Mouse (Mus musculus): ENCODE measurements around the gene Lrrc40. TPM values are rescaled to one million over a fixed set of nuclear protein-coding genes. Genes with fewer than 3 reads are reported as not detected.

The Lrrc40 gene
- polyA plus RNA-seq (2015; fragmentation: Nextera tagmentation; extraction: Ambion mirVana), result 63.0 TPM in 2 replicates

GRCm38 (mm10) chr3:158036329-158036988 lies at the start of gene Lrrc40, which contains the start of gene Srsf11:
Lrrc40 (plus strand) TSS chr3:158036662.
Srsf11 (minus strand) TSS chr3:158036639.
- peak within 1 kb of the TSS; percentile 78 for H3K4me2 ChIP-seq (replicated peaks)
- peaks cover 32% of the 10 kb centered on the region for H3K4me1 ChIP-seq
- H3K27ac ChIP-seq, result peak within 1 kb of the TSS; percentile 81
- H3K36me3 ChIP-seq, result no peaks in the 10 kb centered on the region; the same call in 1 of the 2 replicates
- no peaks in the 10 kb centered on the region for H3K27me3 ChIP-seq
- peak; percentile 97 for ATAC-seq (ENCODE audit: low FRiP score, low read depth)
- H3K4me3 ChIP-seq, result peak within 1 kb of the TSS; percentile 89
- H3K9ac ChIP-seq, result peak within 1 kb of the TSS; percentile 93
- WGBS, result under 1% methylated on average over 55 of the region's 55 CpGs
- H3K9me3 ChIP-seq, result no peaks in the 10 kb centered on the region

- H3K9ac ChIP-seq, result no peak overlapping the region
- H3K9me3 ChIP-seq, result no peaks in the 10 kb centered on the region
- H3K4me3 ChIP-seq, result no peak overlapping the region
- H3K27me3 ChIP-seq, result no peaks in the 10 kb centered on the region
- H3K4me1 ChIP-seq, result no peaks in the 10 kb centered on the region
- H3K4me2 ChIP-seq (replicated peaks), result no peak overlapping the region
- H3K27ac ChIP-seq, result no peak overlapping the region
- ATAC-seq (ENCODE audit: low FRiP score, low read depth), result no peak
- peaks cover 33% of the 10 kb centered on the region for H3K36me3 ChIP-seq
Measured at GRCm38 (mm10) chr3:157993322-157993721, 43.1 kb upstream of the Lrrc40 start.

GRCm38 (mm10) chr3:157995726-157996125 lies 40.7 kb upstream of the Lrrc40 start:
- H3K36me3 ChIP-seq, result peaks cover 25% of the 10 kb centered on the region
- no peak for ATAC-seq (ENCODE audit: low FRiP score, low read depth)
- no peaks in the 10 kb centered on the region for H3K4me1 ChIP-seq
- H3K27ac ChIP-seq, result no peak overlapping the region
- WGBS, result 87% methylated on average over 2 of the region's 2 CpGs
- no peak overlapping the region for H3K9ac ChIP-seq
- H3K9me3 ChIP-seq, result no peaks in the 10 kb centered on the region
- H3K27me3 ChIP-seq, result no peaks in the 10 kb centered on the region
- H3K4me2 ChIP-seq (replicated peaks), result no peak overlapping the region
- no peak overlapping the region for H3K4me3 ChIP-seq

- no peak overlapping the region for H3K9ac ChIP-seq
- WGBS, result 36% methylated on average over 1 of the region's 1 CpGs
- no peak overlapping the region for H3K4me2 ChIP-seq (replicated peaks)
- no peaks in the 10 kb centered on the region for H3K9me3 ChIP-seq
- no peak overlapping the region for H3K27ac ChIP-seq
- H3K4me1 ChIP-seq, result no peaks in the 10 kb centered on the region
- H3K27me3 ChIP-seq, result no peaks in the 10 kb centered on the region
- ATAC-seq (ENCODE audit: low FRiP score, low read depth), result no peak
- H3K4me3 ChIP-seq, result no peak overlapping the region
- peaks cover 40% of the 10 kb centered on the region for H3K36me3 ChIP-seq
Measured at GRCm38 (mm10) chr3:157998742-157999369, 37.6 kb upstream of the Lrrc40 start.

GRCm38 (mm10) chr3:158008647-158009046 lies 27.8 kb upstream of the Lrrc40 start:
- Histone ChIP-seq H3K4me1 (no peaks in the 10 kb centered on the region), H3K9me3 (no peaks in the 10 kb centered on the region), H3K9ac (no peak overlapping the region), H3K27me3 (no peaks in the 10 kb centered on the region), H3K4me2 (replicated peaks) (no peak overlapping the region), H3K4me3 (no peak overlapping the region), H3K36me3 (peaks cover 54% of the 10 kb centered on the region), H3K27ac (no peak overlapping the region)
- WGBS, result 85% methylated on average over 1 of the region's 1 CpGs
- ATAC-seq (ENCODE audit: low FRiP score, low read depth), result no peak

GRCm38 (mm10) chr3:158009762-158010320 lies 26.6 kb upstream of the Lrrc40 start:
- Histone ChIP-seq H3K36me3 (peaks cover 53% of the 10 kb centered on the region), H3K9ac (no peak overlapping the region)

GRCm38 (mm10) chr3:158031371-158031925 lies 5.0 kb upstream of the Lrrc40 start:
- peaks cover 10% of the 10 kb centered on the region for H3K36me3 ChIP-seq
- peak overlapping the region; percentile 95 for H3K9ac ChIP-seq
- H3K4me2 ChIP-seq (replicated peaks), result peak overlapping the region; percentile 76
- peak overlapping the region; percentile 96 for H3K27ac ChIP-seq
- H3K4me1 ChIP-seq, result peaks cover 24% of the 10 kb centered on the region
- H3K27me3 ChIP-seq, result no peaks in the 10 kb centered on the region
- 0% methylated on average over 61 of the region's 61 CpGs for WGBS
- H3K4me3 ChIP-seq, result peak overlapping the region; percentile 97
- peak; percentile 91 for ATAC-seq (ENCODE audit: low FRiP score, low read depth)
- no peaks in the 10 kb centered on the region for H3K9me3 ChIP-seq

More at GRCm38 (mm10) chr3:158009762-158010320, 26.6 kb upstream of the Lrrc40 start:
- H3K4me2 ChIP-seq (replicated peaks), result no peak overlapping the region
- H3K4me3 ChIP-seq, result no peak overlapping the region
- no peak for ATAC-seq (ENCODE audit: low FRiP score, low read depth)
- no peaks in the 10 kb centered on the region for H3K9me3 ChIP-seq
- H3K4me1 ChIP-seq, result no peaks in the 10 kb centered on the region
- no peak overlapping the region for H3K27ac ChIP-seq
- WGBS, result 39% methylated on average over 1 of the region's 1 CpGs
- no peaks in the 10 kb centered on the region for H3K27me3 ChIP-seq

- ATAC-seq (ENCODE audit: low FRiP score, low read depth), result no peak
- H3K9ac ChIP-seq, result peak overlapping the region; percentile 95
- H3K27ac ChIP-seq, result peak overlapping the region; percentile 96
- peaks cover 24% of the 10 kb centered on the region for H3K4me1 ChIP-seq
- H3K27me3 ChIP-seq, result no peaks in the 10 kb centered on the region
- peaks cover 4% of the 10 kb centered on the region for H3K36me3 ChIP-seq
- peak overlapping the region; percentile 76 for H3K4me2 ChIP-seq (replicated peaks)
- H3K9me3 ChIP-seq, result no peaks in the 10 kb centered on the region
- H3K4me3 ChIP-seq, result peak overlapping the region; percentile 97
- 5% methylated on average over 4 of the region's 4 CpGs for WGBS
Measured at GRCm38 (mm10) chr3:158032106-158032505, 4.4 kb upstream of the Lrrc40 start.

GRCm38 (mm10) chr3:158035866-158036265 lies 596 bp upstream of the Lrrc40 start:
- peak overlapping the region; percentile 78 for H3K4me2 ChIP-seq (replicated peaks)
- no peaks in the 10 kb centered on the region; the same call in 1 of the 2 replicates for H3K36me3 ChIP-seq
- ATAC-seq (ENCODE audit: low FRiP score, low read depth), result no peak
- WGBS, result under 1% methylated on average over 11 of the region's 11 CpGs
- H3K27ac ChIP-seq, result peak overlapping the region; percentile 81
- H3K4me3 ChIP-seq, result peak overlapping the region; percentile 89
- no peaks in the 10 kb centered on the region for H3K9me3 ChIP-seq
- H3K4me1 ChIP-seq, result peaks cover 32% of the 10 kb centered on the region
- H3K27me3 ChIP-seq, result no peaks in the 10 kb centered on the region
- H3K9ac ChIP-seq, result peak overlapping the region; percentile 93

GRCm38 (mm10) chr3:158038106-158038505 lies 1.6 kb downstream of the Lrrc40 start:
- no peak overlapping the region for H3K9ac ChIP-seq

GRCm38 (mm10) chr3:158040755-158041154 lies 4.3 kb downstream of the Lrrc40 start:
- peaks cover 7% of the 10 kb centered on the region for H3K4me1 ChIP-seq
- ATAC-seq (ENCODE audit: low FRiP score, low read depth), result no peak
- H3K36me3 ChIP-seq, result no peaks in the 10 kb centered on the region
- H3K4me2 ChIP-seq (replicated peaks), result no peak overlapping the region
- H3K9me3 ChIP-seq, result no peaks in the 10 kb centered on the region
- H3K9ac ChIP-seq, result no peak overlapping the region
- H3K27ac ChIP-seq, result no peak overlapping the region
- WGBS, result 89% methylated on average over 2 of the region's 2 CpGs
- H3K4me3 ChIP-seq, result no peak overlapping the region
- no peaks in the 10 kb centered on the region for H3K27me3 ChIP-seq

More at GRCm38 (mm10) chr3:158038106-158038505, 1.6 kb downstream of the Lrrc40 start:
- Histone ChIP-seq H3K27me3 (no peaks in the 10 kb centered on the region), H3K4me1 (peaks cover 22% of the 10 kb centered on the region), H3K4me2 (replicated peaks) (peak overlapping the region; percentile 50; the same call in 1 of the 2 replicates), H3K9me3 (no peaks in the 10 kb centered on the region), H3K4me3 (no peak overlapping the region), H3K36me3 (no peaks in the 10 kb centered on the region; the same call in 1 of the 2 replicates), H3K27ac (no peak overlapping the region)
- WGBS, result 93% methylated on average over 3 of the region's 3 CpGs
- no peak for ATAC-seq (ENCODE audit: low FRiP score, low read depth)

- Histone ChIP-seq H3K4me1 (no peaks in the 10 kb centered on the region), H3K27ac (no peak overlapping the region), H3K4me2 (replicated peaks) (no peak overlapping the region), H3K9me3 (no peaks in the 10 kb centered on the region), H3K36me3 (peaks cover 23% of the 10 kb centered on the region), H3K9ac (no peak overlapping the region), H3K4me3 (no peak overlapping the region), H3K27me3 (no peaks in the 10 kb centered on the region)
- no peak for ATAC-seq (ENCODE audit: low FRiP score, low read depth)
- WGBS, result 86% methylated on average over 2 of the region's 2 CpGs
Measured at GRCm38 (mm10) chr3:158049508-158049907, 13.0 kb downstream of the Lrrc40 start.

Measured in limb, embryonic 13.5 days (tissue).